Mouse (Mus musculus): Measurements from ENCODE around the gene Prn. TPM values are rescaled to one million over a fixed set of nuclear protein-coding genes. Genes with fewer than 3 reads are reported as not detected.

Prn gene
- total RNA-seq, 2 experiments from 2014 or later, result not detected

- intact Hi-C loops (cut with DNase I), result no loop called here
- no peak for DNase-seq (ENCODE audit: extremely low spot score in 1 of 2, low spot score in 2 of 2)
These were observed 4.7 kb upstream of the Prn start for GRCm38 (mm10) chr2:131905025-131905424.

- intact Hi-C loops (cut with DNase I), result no loop called here
- no peak for DNase-seq (ENCODE audit: extremely low spot score in 1 of 2, low spot score in 2 of 2)
These were observed 4.0 kb upstream of the Prn start for GRCm38 (mm10) chr2:131905776-131906175.

- intact Hi-C loops (cut with DNase I), result no loop called here
- no peak for DNase-seq (ENCODE audit: extremely low spot score in 1 of 2, low spot score in 2 of 2)
These were observed 3.5 kb upstream of the Prn start for GRCm38 (mm10) chr2:131906266-131906665.

- intact Hi-C loops (cut with DNase I), result no loop called here
- DNase-seq (ENCODE audit: extremely low spot score in 1 of 2, low spot score in 2 of 2), result no peak
These were observed 2.9 kb upstream of the Prn start for GRCm38 (mm10) chr2:131906846-131907245.

- DNase-seq (ENCODE audit: extremely low spot score in 1 of 2, low spot score in 2 of 2), result no peak
- intact Hi-C loops (cut with DNase I), result no loop called here
These were observed 2.4 kb upstream of the Prn start for GRCm38 (mm10) chr2:131907311-131907710.

GRCm38 (mm10) chr2:131908351-131908861 lies 1.4 kb upstream of the Prn start:
- no peak for DNase-seq (ENCODE audit: extremely low spot score in 1 of 2, low spot score in 2 of 2)
- intact Hi-C loops (cut with DNase I), result no loop called here

- intact Hi-C loops (cut with DNase I), result no loop called here
- no peak for DNase-seq (ENCODE audit: extremely low spot score in 1 of 2, low spot score in 2 of 2)
These were observed 851 bp upstream of the Prn start for GRCm38 (mm10) chr2:131908906-131909305.

GRCm38 (mm10) chr2:131910847-131911246 lies 1.1 kb downstream of the Prn start:
- no peak for DNase-seq (ENCODE audit: extremely low spot score in 1 of 2, low spot score in 2 of 2)
- intact Hi-C loops (cut with DNase I), result loop anchor here (5.0 kb wide), 1 partner anchor 64 kb away; no protein-coding TSS in a partner anchor

GRCm38 (mm10) chr2:131911341-131911740 lies 1.6 kb downstream of the Prn start:
- intact Hi-C loops (cut with DNase I), result loop anchor here (5.0 kb wide), 1 partner anchor 64 kb away; no protein-coding TSS in a partner anchor
- no peak for DNase-seq (ENCODE audit: extremely low spot score in 1 of 2, low spot score in 2 of 2)

- DNase-seq (ENCODE audit: extremely low spot score in 1 of 2, low spot score in 2 of 2), result no peak
- intact Hi-C loops (cut with DNase I), result loop anchor here (5.0 kb wide), 1 partner anchor 65 kb away; no protein-coding TSS in a partner anchor
These were observed 2.9 kb downstream of the Prn start for GRCm38 (mm10) chr2:131912526-131913258.

GRCm38 (mm10) chr2:131932275-131932902 lies 22.6 kb downstream of the Prn start:
- no peak for DNase-seq (ENCODE audit: extremely low spot score in 1 of 2, low spot score in 2 of 2)
- intact Hi-C loops (cut with DNase I), result no loop called here

- no peak for DNase-seq (ENCODE audit: extremely low spot score in 1 of 2, low spot score in 2 of 2)
- intact Hi-C loops (cut with DNase I), result no loop called here
These were observed 23.3 kb downstream of the Prn start for GRCm38 (mm10) chr2:131933013-131933412.

- intact Hi-C loops (cut with DNase I), result no loop called here
- no peak for DNase-seq (ENCODE audit: extremely low spot score in 1 of 2, low spot score in 2 of 2)
These were observed 23.8 kb downstream of the Prn start for GRCm38 (mm10) chr2:131933598-131933997.

GRCm38 (mm10) chr2:131934243-131934642 lies 24.5 kb downstream of the Prn start:
- intact Hi-C loops (cut with DNase I), result no loop called here
- DNase-seq (ENCODE audit: extremely low spot score in 1 of 2, low spot score in 2 of 2), result no peak

GRCm38 (mm10) chr2:131935390-131936105 lies 25.8 kb downstream of the Prn start:
- intact Hi-C loops (cut with DNase I), result no loop called here
- no peak for DNase-seq (ENCODE audit: extremely low spot score in 1 of 2, low spot score in 2 of 2)

- no peak for DNase-seq (ENCODE audit: extremely low spot score in 1 of 2, low spot score in 2 of 2)
- intact Hi-C loops (cut with DNase I), result no loop called here
These were observed 26.7 kb downstream of the Prn start for GRCm38 (mm10) chr2:131936410-131936809.

GRCm38 (mm10) chr2:131939404-131940111 lies 29.8 kb downstream of the Prn start:
- intact Hi-C loops (cut with DNase I), result no loop called here
- DNase-seq (ENCODE audit: extremely low spot score in 1 of 2, low spot score in 2 of 2), result peak; percentile 45 to 64

GRCm38 (mm10) chr2:131940506-131940905 lies 30.7 kb downstream of the Prn start:
- intact Hi-C loops (cut with DNase I), result no loop called here
- DNase-seq (ENCODE audit: extremely low spot score in 1 of 2, low spot score in 2 of 2), result no peak

GRCm38 (mm10) chr2:131941501-131941900 lies 31.7 kb downstream of the Prn start:
- intact Hi-C loops (cut with DNase I), result no loop called here
- peak in 1 of 2 experiments; percentile 7 for DNase-seq (ENCODE audit: extremely low spot score in 1 of 2, low spot score in 2 of 2)
